Mouse (Mus musculus): ENCODE data around the gene Plxnb1.
A peak's percentile ranks its signal among the peaks of the same experiment; 100 is the strongest.

DNA sequence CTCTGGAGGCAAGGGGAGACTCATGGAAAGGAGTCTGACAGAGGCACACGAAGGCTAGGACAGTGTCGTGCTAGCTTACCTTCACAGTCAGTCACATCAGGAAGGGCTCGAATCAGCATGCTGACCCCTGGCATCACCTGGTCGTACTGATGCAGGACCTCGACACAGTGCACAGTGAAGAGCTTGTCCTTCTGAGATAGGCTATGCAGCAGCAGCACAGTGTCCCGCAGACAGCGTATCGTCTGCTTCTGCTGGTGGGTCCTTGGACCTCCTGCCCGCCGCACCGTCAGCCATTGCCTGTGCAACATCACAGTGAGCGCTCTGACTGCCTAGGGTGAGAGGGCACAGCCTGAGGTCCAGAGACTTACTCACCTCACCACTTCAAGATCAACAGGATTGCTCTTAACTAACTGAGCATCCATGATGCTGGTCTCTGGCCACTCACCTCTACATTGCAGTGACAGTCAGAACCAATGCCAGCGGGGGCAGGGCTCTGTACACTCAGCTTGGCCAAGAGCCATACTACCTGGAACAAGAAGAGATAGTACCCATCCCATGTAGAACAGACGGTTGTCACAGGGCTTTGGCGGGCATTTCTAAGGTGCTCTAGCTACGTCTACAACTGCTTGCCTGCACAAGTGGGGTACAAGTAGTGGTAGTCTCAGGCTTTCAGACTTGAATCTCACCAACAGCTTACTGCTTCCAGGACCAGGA, 34.8 kb upstream of the Plxnb1 start:
- TF ChIP-seq CTCF (IDR thresholded peaks at IDR 0.05) = no peak
- 0 out of 2 replicates have a peak, but pooled peaks have one; percentile 16 for TF ChIP-seq EP300 (IDR thresholded peaks at IDR 0.05; ENCODE audit: insufficient read depth, low read depth, low read length)
- no peak for TF ChIP-seq POLR2A (IDR thresholded peaks at IDR 0.05; ENCODE audit: insufficient read depth, low read depth, low read length)
